Mouse (Mus musculus) midbrain, embryonic 10.5 days (tissue): ENCODE results near the gene Bcl10. TPM values are rescaled to one million over a fixed set of nuclear protein-coding genes. Genes with fewer than 3 reads are reported as not detected.
"Not testable (repeated sequence)": the region's sequence is repeated elsewhere in the genome, so short reads cannot be mapped to it uniquely, and the experiment has no call there.

ENCODE experiments used
- DNase-seq: peaks from one replicate; pipeline ENCODE4 v3.0.0-alpha.2; 2017; ENCODE audit warnings: low spot score
- H3K27ac ChIP-seq: fragments of 300-500 bp; sonication (generic); replicated peaks from 2 replicates; pipeline ENCODE4 v1.5.1; 2016; ENCODE audit warnings: mild to moderate bottlenecking
- H3K27me3 ChIP-seq: fragments of 300-500 bp; sonication (generic); 2 replicates; pipeline ENCODE4 v1.6.1; 2016; ENCODE audit warnings: low read depth, mild to moderate bottlenecking; ENCODE audit not compliant: poor library complexity, severe bottlenecking
- H3K36me3 ChIP-seq: fragments of 300-500 bp; sonication (generic); 2 replicates; pipeline ENCODE4 v1.6.1; 2016; ENCODE audit warnings: mild to moderate bottlenecking, moderate library complexity
- H3K4me1 ChIP-seq: fragments of 300-500 bp; sonication (generic); 2 replicates; pipeline ENCODE4 v1.6.1; 2016
- H3K4me3 ChIP-seq: fragments of 300-500 bp; sonication (generic); 2 replicates; pipeline ENCODE4 v1.5.1; 2016; ENCODE audit warnings: mild to moderate bottlenecking, moderate library complexity
- H3K9me3 ChIP-seq: fragments of 300-500 bp; sonication (generic); replicated peaks from 2 replicates; pipeline ENCODE4 v1.6.1; 2016; ENCODE audit warnings: mild to moderate bottlenecking
- WGBS: fragments of 180-500 bp; shearing (Covaris S2); methylation state at CpG from one replicate; pipeline ENCODE4 v1.1.7; 2016; 5-methylcytosine and 5-hydroxymethylcytosine counted together
- polyA plus RNA-seq: library from polyadenylated mRNA; unstranded; fragments of >200 nt; fragmentation: Nextera tagmentation; extraction: Ambion mirVana; gene quantifications from 2 replicates; pipeline ENCODE4 v1.2.1, GENCODE M21; 2016

Gene Bcl10
- polyA plus RNA-seq: 43.9 and 44.3 TPM in 2 replicates

- Histone ChIP-seq H3K27me3 (no peaks in the 10 kb centered on the region), H3K36me3 (no peaks in the 10 kb centered on the region), H3K27ac (peak within 1 kb of the TSS; percentile 95), H3K9me3 (no peaks in the 10 kb centered on the region; the same call in 1 of the 2 replicates), H3K4me3 (peak within 1 kb of the TSS; percentile 92), H3K4me1 (peaks cover 24% of the 10 kb centered on the region)
- WGBS: 26% methylated on average over 11 of the region's 11 CpGs
- no peak for DNase-seq
Observed at GRCm38 (mm10) chr3:145922019-145922854, at the start of gene Bcl10. Gene Bcl10 (plus strand): TSS chr3:145922804.

GRCm38 (mm10) chr3:145873271-145873670 lies 49.3 kb upstream of the Bcl10 start:
- no peaks in the 10 kb centered on the region for H3K36me3 ChIP-seq
- H3K9me3 ChIP-seq: no peaks in the 10 kb centered on the region

GRCm38 (mm10) chr3:145874126-145874525 lies 48.5 kb upstream of the Bcl10 start:
- 86% methylated on average over 4 of the region's 4 CpGs for WGBS
- peaks cover 7% of the 10 kb centered on the region; the same call in 1 of the 2 replicates for H3K4me1 ChIP-seq
- no peak overlapping the region for H3K4me3 ChIP-seq
- H3K36me3 ChIP-seq: no peaks in the 10 kb centered on the region
- H3K27ac ChIP-seq: no peak overlapping the region
- DNase-seq: no peak
- H3K9me3 ChIP-seq: no peaks in the 10 kb centered on the region
- H3K27me3 ChIP-seq: peaks cover 15% of the 10 kb centered on the region

More at GRCm38 (mm10) chr3:145873271-145873670, 49.3 kb upstream of the Bcl10 start:
- 72% methylated on average over 1 of the region's 1 CpGs for WGBS
- H3K27ac ChIP-seq: no peak overlapping the region
- DNase-seq: no peak
- H3K4me3 ChIP-seq: no peak overlapping the region
- H3K27me3 ChIP-seq: peaks cover 14% of the 10 kb centered on the region
- 0 out of 2 replicates have a peak, but pooled peaks cover 3% of the 10 kb centered on the region for H3K4me1 ChIP-seq

GRCm38 (mm10) chr3:145876120-145876519 lies 46.5 kb upstream of the Bcl10 start:
- no peak for DNase-seq

GRCm38 (mm10) chr3:145878867-145879266 lies 43.7 kb upstream of the Bcl10 start:
- H3K27ac ChIP-seq, H3K4me3 ChIP-seq, DNase-seq, H3K36me3 ChIP-seq, H3K9me3 ChIP-seq: not testable (repeated sequence)
- Histone ChIP-seq H3K4me1 (peaks cover 28% of the 10 kb centered on the region), H3K27me3 (peaks cover 38% of the 10 kb centered on the region)
- 71% methylated on average over 14 of the region's 14 CpGs for WGBS

More at GRCm38 (mm10) chr3:145876120-145876519, 46.5 kb upstream of the Bcl10 start:
- WGBS: 91% methylated on average over 11 of the region's 11 CpGs
- Histone ChIP-seq H3K27ac (no peak overlapping the region), H3K9me3 (no peaks in the 10 kb centered on the region), H3K4me3 (no peak overlapping the region), H3K27me3 (peaks cover 22% of the 10 kb centered on the region), H3K4me1 (peaks cover 7% of the 10 kb centered on the region; the same call in 1 of the 2 replicates), H3K36me3 (no peaks in the 10 kb centered on the region)

GRCm38 (mm10) chr3:145880335-145880734 lies 42.3 kb upstream of the Bcl10 start:
- no peaks in the 10 kb centered on the region for H3K36me3 ChIP-seq
- H3K27me3 ChIP-seq: peaks cover 48% of the 10 kb centered on the region
- peaks cover 29% of the 10 kb centered on the region for H3K4me1 ChIP-seq
- no peak overlapping the region for H3K27ac ChIP-seq
- no peak overlapping the region for H3K4me3 ChIP-seq
- no peak for DNase-seq
- H3K9me3 ChIP-seq: no peaks in the 10 kb centered on the region
- WGBS: 90% methylated on average over 1 of the region's 1 CpGs

- Histone ChIP-seq H3K27ac (peak overlapping the region; percentile 14; the same call in 1 of the 2 replicates), H3K9me3 (no peaks in the 10 kb centered on the region), H3K4me1 (peaks cover 41% of the 10 kb centered on the region), H3K36me3 (no peaks in the 10 kb centered on the region), H3K27me3 (peaks cover 62% of the 10 kb centered on the region), H3K4me3 (no peak overlapping the region)
- no peak for DNase-seq
- WGBS: 85% methylated on average over 15 of the region's 15 CpGs
Observed at GRCm38 (mm10) chr3:145882076-145882874, 40.3 kb upstream of the Bcl10 start.

- WGBS: 19% methylated on average over 2 of the region's 2 CpGs
- H3K9me3 ChIP-seq: no peaks in the 10 kb centered on the region
Observed at GRCm38 (mm10) chr3:145883233-145883632, 39.4 kb upstream of the Bcl10 start.

GRCm38 (mm10) chr3:145885376-145885775 lies 37.2 kb upstream of the Bcl10 start:
- 84% methylated on average over 4 of the region's 4 CpGs for WGBS
- Histone ChIP-seq H3K36me3 (no peaks in the 10 kb centered on the region), H3K27ac (no peak overlapping the region; the same call in 1 of the 2 replicates), H3K9me3 (no peaks in the 10 kb centered on the region), H3K27me3 (peaks cover 77% of the 10 kb centered on the region), H3K4me1 (peaks cover 49% of the 10 kb centered on the region), H3K4me3 (no peak overlapping the region)
- no peak for DNase-seq

More at GRCm38 (mm10) chr3:145883233-145883632, 39.4 kb upstream of the Bcl10 start:
- DNase-seq: no peak
- Histone ChIP-seq H3K4me3 (no peak overlapping the region), H3K36me3 (no peaks in the 10 kb centered on the region), H3K27ac (peak overlapping the region; percentile 55), H3K4me1 (peaks cover 41% of the 10 kb centered on the region), H3K27me3 (peaks cover 63% of the 10 kb centered on the region)

- no peak for DNase-seq
- Histone ChIP-seq H3K4me1 (peaks cover 55% of the 10 kb centered on the region), H3K9me3 (no peaks in the 10 kb centered on the region), H3K27me3 (peaks cover 72% of the 10 kb centered on the region), H3K36me3 (no peaks in the 10 kb centered on the region), H3K4me3 (no peak overlapping the region), H3K27ac (no peak overlapping the region; the same call in 1 of the 2 replicates)
- 62% methylated on average over 5 of the region's 5 CpGs for WGBS
Observed at GRCm38 (mm10) chr3:145885851-145886464, 36.6 kb upstream of the Bcl10 start.

GRCm38 (mm10) chr3:145887430-145887971 lies 35.1 kb upstream of the Bcl10 start:
- Histone ChIP-seq H3K9me3 (no peaks in the 10 kb centered on the region), H3K27me3 (peaks cover 75% of the 10 kb centered on the region), H3K27ac (no peak overlapping the region), H3K4me1 (peaks cover 55% of the 10 kb centered on the region), H3K4me3 (no peak overlapping the region), H3K36me3 (no peaks in the 10 kb centered on the region)
- WGBS: 85% methylated on average over 6 of the region's 6 CpGs
- DNase-seq: no peak
